Mouse (Mus musculus) layer of hippocampus, adult 18-20 months (tissue): ENCODE results near the gene Il17re. TPM values are rescaled to one million over a fixed set of nuclear protein-coding genes. Genes with fewer than 3 reads are reported as not detected.

Experiments used
- DNase-seq, 2 experiments: peaks; one replicate each; pipeline ENCODE4 v3.0.0; 2022; ENCODE audit warnings: low spot score in 2 of 2
- total RNA-seq, 2 experiments: library from RNA; stranded (reverse); gene quantifications; 2 replicates each; pipeline ENCODE4 v1.2.3; 2021

Gene Il17re
- total RNA-seq, 2 experiments from 2014 or later = 0.18 TPM; not detected in 1

- peak in 1 of 2 experiments; percentile 48 for DNase-seq
Measured at GRCm38 (mm10) chr6:113483729-113484128, 25.4 kb downstream of the Il17re start.

- DNase-seq = no peak
Measured at GRCm38 (mm10) chr6:113487125-113487576, 28.9 kb downstream of the Il17re start.

- no peak for DNase-seq
Measured at GRCm38 (mm10) chr6:113489410-113489809, 31.1 kb downstream of the Il17re start.

- peak; percentile 66 to 76 for DNase-seq
Measured at GRCm38 (mm10) chr6:113492101-113492864, 34.0 kb downstream of the Il17re start.

GRCm38 (mm10) chr6:113494258-113494788 is 36.0 kb downstream of the Il17re start:
- DNase-seq = peak in 1 of 2 experiments; percentile 71

GRCm38 (mm10) chr6:113495071-113495675 is 36.9 kb downstream of the Il17re start:
- DNase-seq = no peak

- DNase-seq = no peak
Measured at GRCm38 (mm10) chr6:113499346-113499745, 41.1 kb downstream of the Il17re start.

- peak; percentile 71 to 75 for DNase-seq
Measured at GRCm38 (mm10) chr6:113501388-113502084, 43.3 kb downstream of the Il17re start, which contains the start of gene Prrt3. TSS of gene Prrt3 (minus strand) at chr6:113501931.

- no peak for DNase-seq
Measured at GRCm38 (mm10) chr6:113502801-113503200, 44.5 kb downstream of the Il17re start.

GRCm38 (mm10) chr6:113505689-113506088 is 47.4 kb downstream of the Il17re start:
- DNase-seq = no peak

- DNase-seq = no peak
Measured at GRCm38 (mm10) chr6:113507130-113507529, 48.8 kb downstream of the Il17re start.

GRCm38 (mm10) chr6:113508272-113508946 is 50.1 kb downstream of the Il17re start:
- no peak for DNase-seq

- no peak for DNase-seq
Measured at GRCm38 (mm10) chr6:113508947-113509280, 50.6 kb downstream of the Il17re start.

- DNase-seq = no peak
Measured at GRCm38 (mm10) chr6:113513944-113514343, 55.7 kb downstream of the Il17re start.

- no peak for DNase-seq
Measured at GRCm38 (mm10) chr6:113514600-113514999, 56.3 kb downstream of the Il17re start.

- no peak for DNase-seq
Measured at GRCm38 (mm10) chr6:113517434-113518080, 59.3 kb downstream of the Il17re start.
